Mouse (Mus musculus): ENCODE data around the gene Lsmem1.

DNA sequence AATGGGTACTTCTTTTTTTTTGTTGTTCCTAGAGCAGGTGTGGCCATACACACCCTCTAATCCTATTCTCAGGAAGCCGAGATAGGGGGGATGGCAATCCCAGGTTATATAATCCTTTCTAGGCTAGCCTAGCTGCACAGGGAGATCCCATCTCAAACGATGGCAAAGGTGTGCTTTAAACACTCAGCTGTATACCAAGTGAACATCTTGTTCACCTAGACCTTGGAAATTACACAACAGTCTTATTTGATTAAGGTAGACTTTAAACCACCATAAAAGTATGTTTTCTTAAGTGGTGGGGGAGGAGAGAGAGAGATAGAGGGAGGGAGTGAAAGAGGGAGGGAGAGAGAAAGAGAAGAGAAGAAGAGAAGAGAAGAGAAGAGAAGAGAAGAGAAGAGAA, 38.5 kb downstream of the Lsmem1 start:
- TF ChIP-seq CTCF (conservative IDR thresholded peaks at IDR 0.05; ENCODE audit: low read length): no peak
- TF ChIP-seq POU5F1 (IDR thresholded peaks at IDR 0.05; ENCODE audit: borderline replicate concordance, low read length): no peak
- no peak for TF ChIP-seq NANOG (IDR thresholded peaks at IDR 0.05; ENCODE audit: borderline replicate concordance, low read length)
